Mouse (Mus musculus) stomach, postnatal 0 days (tissue): ENCODE results near the gene Mstn. TPM values are rescaled to one million over a fixed set of nuclear protein-coding genes. Genes with fewer than 3 reads are reported as not detected.

Experiments
- ATAC-seq: fragments of 200-750 bp; cut with Nextera tagmentation; 2 replicates; pipeline ENCODE4 v1.8.0; 2017; ENCODE audit not compliant: low FRiP score, low TSS enrichment
- DNase-seq: peaks from one replicate; pipeline ENCODE4 v3.0.0-alpha.2; 2016; ENCODE audit warnings: low spot score
- H3K27ac ChIP-seq: fragments of 300-500 bp; sonication (generic); replicated peaks from 2 replicates; pipeline ENCODE4 v1.5.1; 2014; ENCODE audit warnings: mild to moderate bottlenecking, control low read depth
- H3K27me3 ChIP-seq: fragments of 300-500 bp; sonication (generic); 2 replicates; pipeline ENCODE4 v1.6.1; 2014; ENCODE audit warnings: low read length; ENCODE audit not compliant: control insufficient read depth, insufficient read depth
- H3K36me3 ChIP-seq: fragments of 300-500 bp; sonication (generic); 2 replicates; pipeline ENCODE4 v1.6.1; 2014; ENCODE audit warnings: low read length, mixed read lengths; ENCODE audit not compliant: control insufficient read depth, insufficient read depth
- H3K4me1 ChIP-seq: fragments of 300-500 bp; sonication (generic); replicated peaks from 2 replicates; pipeline ENCODE4 v1.6.1; 2014; ENCODE audit warnings: antibody characterized with exemption; ENCODE audit not compliant: control insufficient read depth, insufficient read depth
- H3K4me2 ChIP-seq: fragments of 300-500 bp; sonication (generic); replicated peaks from 2 replicates; pipeline ENCODE4 v1.6.1; 2014; ENCODE audit warnings: low read depth, mild to moderate bottlenecking, control low read depth, moderate library complexity
- H3K4me3 ChIP-seq: fragments of 300-500 bp; sonication (generic); 2 replicates; pipeline ENCODE4 v1.5.1; 2014; ENCODE audit warnings: low read depth, low read length, control low read depth
- H3K9ac ChIP-seq: fragments of 300-500 bp; sonication (generic); 2 replicates; pipeline ENCODE4 v1.6.1; 2014; ENCODE audit warnings: mild to moderate bottlenecking, low read length, control low read depth, mixed read lengths
- H3K9me3 ChIP-seq: fragments of 300-500 bp; sonication (generic); 2 replicates; pipeline ENCODE4 v1.6.1; 2016; ENCODE audit warnings: low read length; ENCODE audit not compliant: control insufficient read depth
- CTCF ChIP-seq: IDR thresholded peaks from 2 replicates; pipeline ENCODE4 v1.5.1; 2016; ENCODE audit warnings: antibody characterized with exemption, low read depth, mild to moderate bottlenecking, moderate library complexity
- EP300 ChIP-seq: optimal IDR thresholded peaks from 2 replicates; pipeline ENCODE3; 2016; ENCODE audit warnings: antibody characterized with exemption
- WGBS: fragments of 180-500 bp; shearing (Covaris S2); extraction: QIAGEN DNeasy Blood & Tissue Kit; methylation state at CpG from one replicate; pipeline ENCODE4 v1.1.7; 2014; 5-methylcytosine and 5-hydroxymethylcytosine counted together
- polyA plus RNA-seq: library from polyadenylated mRNA; unstranded; fragments of >200 nt; fragmentation: Nextera tagmentation; extraction: Ambion mirVana; gene quantifications from 2 replicates; pipeline ENCODE4 v1.2.1, GENCODE M21; 2015

Gene Mstn
- polyA plus RNA-seq, 1 experiment from 2014 or later, result 0.25 TPM

DNA sequence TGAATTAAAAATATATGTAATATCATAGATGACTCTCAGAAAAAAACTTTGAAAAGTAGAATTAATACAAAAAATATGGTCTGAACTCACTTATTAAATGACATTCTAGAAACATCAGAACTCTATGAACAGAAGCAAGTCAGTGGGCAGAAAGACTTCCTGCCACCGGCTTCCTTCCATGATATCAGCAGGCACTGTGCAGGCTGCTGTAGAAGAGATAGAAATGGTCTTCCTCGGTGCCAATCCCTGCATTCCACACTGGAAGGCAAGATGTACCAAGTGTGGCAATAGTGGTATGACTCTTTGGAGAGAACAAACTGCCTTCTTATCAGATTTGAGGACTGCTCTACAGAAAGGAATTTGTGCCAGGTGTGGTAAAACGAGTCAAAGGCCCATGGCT, 19.2 kb downstream of the Mstn start:
- H3K4me3 ChIP-seq, result no peak overlapping the region
- ATAC-seq (no peak), DNase-seq (no peak)
- no peak for TF ChIP-seq EP300
- no peak for TF ChIP-seq CTCF
- no peaks in the 10 kb centered on the region for H3K4me1 ChIP-seq
- WGBS, result 75% methylated on average over 3 of the region's 3 CpGs
- no peak overlapping the region for H3K9ac ChIP-seq
- H3K4me2 ChIP-seq, result no peak overlapping the region
- H3K9me3 ChIP-seq, result no peaks in the 10 kb centered on the region
- no peaks in the 10 kb centered on the region for H3K27me3 ChIP-seq
- no peak overlapping the region for H3K27ac ChIP-seq
- H3K36me3 ChIP-seq, result no peaks in the 10 kb centered on the region

DNA sequence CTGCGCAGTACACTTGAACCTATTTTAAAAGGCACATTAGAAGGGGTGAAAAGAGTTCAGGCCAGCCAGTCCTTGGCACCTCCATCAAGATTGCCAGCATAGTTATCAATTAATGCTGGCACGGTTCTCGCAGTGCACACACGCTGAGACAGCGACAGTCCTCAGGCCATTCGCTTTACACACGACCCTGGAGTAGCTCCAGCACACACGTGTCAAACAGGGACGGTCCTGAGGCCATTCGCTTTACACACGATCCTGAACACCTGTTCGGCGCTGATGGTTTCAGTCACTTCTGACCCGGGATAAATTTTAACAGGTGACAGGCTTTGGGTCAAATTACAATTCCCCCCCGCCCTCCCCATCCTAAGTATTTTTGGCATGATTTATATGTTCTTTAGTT, 23.8 kb downstream of the Mstn start:
- Histone ChIP-seq H3K9ac (no peak overlapping the region), H3K27me3 (no peaks in the 10 kb centered on the region), H3K4me3 (no peak overlapping the region), H3K27ac (no peak overlapping the region), H3K9me3 (no peaks in the 10 kb centered on the region), H3K36me3 (no peaks in the 10 kb centered on the region), H3K4me1 (no peaks in the 10 kb centered on the region), H3K4me2 (no peak overlapping the region)
- ATAC-seq, result no peak
- TF ChIP-seq CTCF, result no peak
- no peak for TF ChIP-seq EP300
- WGBS, result 48% methylated on average over 15 of the region's 15 CpGs
- no peak for DNase-seq

DNA sequence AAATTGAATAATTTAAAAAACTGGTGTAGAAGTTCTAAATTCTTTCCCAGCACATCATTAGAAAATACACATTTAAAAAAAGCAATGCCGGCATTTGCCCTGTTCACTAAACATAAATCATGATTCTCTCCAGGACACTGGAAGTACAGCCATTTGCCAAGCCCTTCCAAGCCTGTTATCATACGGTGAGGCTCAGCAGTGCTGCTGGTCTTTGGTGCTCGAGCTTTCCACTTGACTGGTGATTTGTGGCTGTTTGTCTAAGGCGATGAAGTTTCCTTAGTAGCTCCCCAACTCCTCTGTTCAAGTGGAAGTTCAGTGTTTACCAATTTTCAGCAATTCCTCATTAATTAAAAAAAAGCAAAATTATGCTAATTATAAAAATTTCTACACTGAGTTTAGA, 24.6 kb downstream of the Mstn start:
- no peaks in the 10 kb centered on the region for H3K27me3 ChIP-seq
- H3K4me3 ChIP-seq, result no peak overlapping the region
- TF ChIP-seq CTCF (no peak), EP300 (no peak)
- H3K27ac ChIP-seq, result no peak overlapping the region
- ATAC-seq (no peak), DNase-seq (no peak)
- no peaks in the 10 kb centered on the region for H3K4me1 ChIP-seq
- H3K9ac ChIP-seq, result no peak overlapping the region
- H3K4me2 ChIP-seq, result no peak overlapping the region
- 29% methylated on average over 4 of the region's 4 CpGs for WGBS
- H3K9me3 ChIP-seq, result no peaks in the 10 kb centered on the region
- H3K36me3 ChIP-seq, result no peaks in the 10 kb centered on the region

DNA sequence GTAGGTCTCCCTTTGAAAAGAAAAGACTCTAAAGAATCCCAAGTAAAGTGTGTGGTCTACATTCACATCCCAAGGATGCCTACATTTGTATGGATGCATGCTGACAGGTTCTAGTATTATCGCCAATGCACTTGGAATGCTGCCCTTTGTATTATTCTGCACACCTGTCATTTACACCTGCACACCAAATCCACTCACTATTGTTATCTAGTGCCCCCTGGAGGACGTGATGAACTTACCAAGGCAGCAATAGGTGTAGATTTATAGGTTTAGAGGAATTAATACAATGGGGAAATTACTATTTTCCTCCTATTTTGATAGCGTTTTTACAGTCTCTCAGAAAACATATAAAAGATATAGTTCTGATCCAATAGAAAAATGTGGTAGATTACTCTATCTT, 31.7 kb downstream of the Mstn start:
- Histone ChIP-seq H3K27me3 (no peaks in the 10 kb centered on the region), H3K4me1 (no peaks in the 10 kb centered on the region), H3K4me2 (no peak overlapping the region), H3K36me3 (no peaks in the 10 kb centered on the region), H3K9me3 (no peaks in the 10 kb centered on the region), H3K4me3 (no peak overlapping the region), H3K9ac (no peak overlapping the region), H3K27ac (no peak overlapping the region)
- ATAC-seq (no peak), DNase-seq (no peak)
- peak; percentile 55 for TF ChIP-seq CTCF
- TF ChIP-seq EP300, result no peak
- 31% methylated on average over 3 of the region's 3 CpGs for WGBS

DNA sequence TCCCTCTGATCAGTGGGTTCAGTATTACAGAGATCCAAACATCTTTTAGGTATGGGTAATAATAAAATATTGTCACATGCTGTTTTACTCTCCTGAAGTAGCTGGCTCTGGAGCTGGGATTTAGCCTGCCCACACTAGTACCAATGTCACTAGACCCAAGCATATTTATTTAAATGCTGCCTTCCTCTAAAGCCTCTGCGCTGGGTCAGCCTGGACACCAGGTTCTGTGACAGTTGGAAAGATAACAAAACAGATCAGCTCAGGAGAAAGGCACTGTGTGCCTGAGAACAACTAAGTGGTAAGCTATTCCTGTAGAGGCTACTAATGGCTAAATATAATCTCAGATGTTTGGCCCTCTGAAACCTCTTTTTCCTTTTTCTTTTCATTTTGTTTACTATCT, 49.1 kb downstream of the Mstn start:
- H3K4me3 ChIP-seq, result no peak overlapping the region
- no peak for TF ChIP-seq CTCF
- no peak for TF ChIP-seq EP300
- ATAC-seq, result no peak
- no peak overlapping the region for H3K9ac ChIP-seq
- H3K27ac ChIP-seq, result no peak overlapping the region
- H3K9me3 ChIP-seq, result no peaks in the 10 kb centered on the region
- no peak for DNase-seq
- no peaks in the 10 kb centered on the region for H3K27me3 ChIP-seq
- no peaks in the 10 kb centered on the region for H3K4me1 ChIP-seq
- 58% methylated on average over 1 of the region's 1 CpGs for WGBS
- no peak overlapping the region for H3K4me2 ChIP-seq
- H3K36me3 ChIP-seq, result no peaks in the 10 kb centered on the region

Other genes starting within 250 kb of the Mstn start
- gene Inpp1, start 244.0 kb upstream of the Mstn start, polyA plus RNA-seq, result 6.1 and 8.1 TPM in 2 replicates
- 21.3 and 22.9 TPM in 2 replicates for gene Hibch, start 216.7 kb upstream of the Mstn start, polyA plus RNA-seq
- gene 1700019D03Rik, start 41.5 kb upstream of the Mstn start, polyA plus RNA-seq, result 8.4 and 10.2 TPM in 2 replicates
- gene 1700019A02Rik, start 126.0 kb downstream of the Mstn start, polyA plus RNA-seq, result not detected in 2 replicates
- 4.7 TPM in 2 replicates for gene Pms1, start 235.4 kb downstream of the Mstn start, polyA plus RNA-seq
- 29.6 and 29.8 TPM in 2 replicates for gene Ormdl1, start 235.5 kb downstream of the Mstn start, polyA plus RNA-seq
- gene Gm28778, start 235.5 kb downstream of the Mstn start, polyA plus RNA-seq, result 0.23 TPM in 1 of 2 replicates, not detected in the other